Mouse (Mus musculus): ENCODE measurements around the gene Elmo1.

DNA sequence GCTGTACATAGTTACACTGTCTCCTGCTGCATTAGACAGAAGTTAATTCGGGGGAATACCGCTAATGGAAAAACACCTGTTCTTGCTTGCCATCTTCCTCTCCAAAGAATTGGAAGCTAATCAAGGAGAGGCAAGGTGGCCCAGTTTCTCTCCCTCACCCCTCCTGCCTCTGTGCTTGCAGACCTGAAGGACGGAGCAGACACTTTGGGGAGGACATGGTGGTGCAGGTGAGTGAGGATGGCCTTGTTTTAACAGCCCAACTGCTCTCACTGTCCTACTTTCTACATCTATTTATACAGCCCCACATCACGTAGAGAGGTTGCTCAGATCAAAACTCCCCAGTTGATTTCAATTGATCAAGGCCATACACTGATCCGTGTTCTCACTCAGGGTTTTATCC lies 529.5 kb downstream of the Elmo1 start:
- TF ChIP-seq CTCF (IDR thresholded peaks at IDR 0.05; ENCODE audit: low read depth, low read length) (no peak), POLR2A (IDR thresholded peaks at IDR 0.05; ENCODE audit: extremely low read depth, insufficient read depth, low read length) (no peak)

Measured in liver, adult 2 months (tissue).